In the genomic region with DNA sequence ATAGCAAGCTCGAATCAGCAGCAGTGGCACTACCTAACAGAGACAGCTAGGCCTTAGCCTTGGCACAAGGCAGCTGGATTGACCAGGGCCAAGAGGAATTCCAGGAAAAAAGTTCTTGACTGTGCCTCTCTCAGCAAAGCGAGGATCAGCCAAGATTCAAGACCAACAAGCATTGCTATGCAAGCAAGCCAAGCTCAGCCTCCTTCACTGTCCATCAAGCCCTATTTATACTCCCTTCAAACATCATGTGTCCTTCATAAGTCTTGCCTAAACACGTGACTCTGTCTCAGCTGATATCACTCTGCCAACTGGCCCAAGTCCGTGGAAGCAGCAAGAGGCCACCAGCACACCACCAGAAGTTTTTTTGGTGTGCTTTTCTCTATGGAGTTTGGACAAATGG, we compare ENCODE assay signal across 21 mouse cellular contexts. TPM values are rescaled to one million over a fixed set of nuclear protein-coding genes. Genes with fewer than 3 reads are reported as not detected.
"Had no signal": no experiment of that assay in that cellular context is flagged by ENCODE, and none has a peak within 500 bp of the region (broad histone marks: within the 10 kb centered on the region; RNA-seq: fewer than 3 reads in every experiment).

No protein-coding gene starts in this region.

- ATAC-seq: liver, postnatal 0 days; midbrain, embryonic 15.5 days had no signal

- DNase-seq: kidney, adult 8-10 months; kidney, postnatal 14 days; kidney, postnatal 4 days; left cerebral cortex, postnatal 4 days; liver, postnatal 0 days; right cerebral cortex, adult 18-20 months; right cerebral cortex, postnatal 14 days; right cerebral cortex, postnatal 4 days; spleen, adult 18-20 months; thymus, postnatal 25 days had no signal

- H3K4me3 ChIP-seq: limb, embryonic 12.5 days; limb, embryonic 15.5 days; lung, embryonic 15.5 days; midbrain, embryonic 12.5 days; midbrain, embryonic 15.5 days; neural tube, embryonic 12.5 days; neural tube, embryonic 15.5 days; stomach, embryonic 15.5 days had no signal

- H3K4me2 ChIP-seq: limb, embryonic 12.5 days; limb, embryonic 15.5 days; liver, embryonic 11.5 days; lung, embryonic 15.5 days; midbrain, embryonic 12.5 days; midbrain, embryonic 15.5 days; neural tube, embryonic 12.5 days; neural tube, embryonic 15.5 days; stomach, embryonic 15.5 days had no signal

- H3K9ac ChIP-seq: limb, embryonic 12.5 days; limb, embryonic 15.5 days; liver, embryonic 14.5 days; liver, postnatal 0 days; lung, embryonic 15.5 days; midbrain, embryonic 12.5 days; midbrain, embryonic 15.5 days; neural tube, embryonic 12.5 days; neural tube, embryonic 15.5 days; stomach, embryonic 15.5 days had no signal

- H3K9me3 ChIP-seq: limb, embryonic 12.5 days; limb, embryonic 15.5 days; lung, embryonic 15.5 days; midbrain, embryonic 12.5 days; midbrain, embryonic 15.5 days; neural tube, embryonic 12.5 days; neural tube, embryonic 15.5 days; stomach, embryonic 15.5 days had no signal

- H3K27me3 ChIP-seq: limb, embryonic 12.5 days; limb, embryonic 15.5 days; lung, embryonic 15.5 days; midbrain, embryonic 12.5 days; midbrain, embryonic 15.5 days; neural tube, embryonic 12.5 days; stomach, embryonic 15.5 days had no signal

- H3K4me1 ChIP-seq: limb, embryonic 12.5 days; limb, embryonic 15.5 days; lung, embryonic 15.5 days; midbrain, embryonic 12.5 days; midbrain, embryonic 15.5 days; neural tube, embryonic 12.5 days; neural tube, embryonic 15.5 days; stomach, embryonic 15.5 days had no signal

- H3K36me3 ChIP-seq: limb, embryonic 12.5 days; limb, embryonic 15.5 days; lung, embryonic 15.5 days; midbrain, embryonic 12.5 days; midbrain, embryonic 15.5 days; neural tube, embryonic 12.5 days; neural tube, embryonic 15.5 days; stomach, embryonic 15.5 days had no signal

- H3K27ac ChIP-seq: limb, embryonic 12.5 days; limb, embryonic 15.5 days; liver, embryonic 14.5 days; lung, embryonic 15.5 days; macrophage; midbrain, embryonic 12.5 days; midbrain, embryonic 15.5 days; neural tube, embryonic 12.5 days; neural tube, embryonic 15.5 days; stomach, embryonic 15.5 days had no signal

RNA-seq across cellular contexts. Expression of gene Mpdz, which starts 6.8 kb away (rescaled TPM):
- polyA plus RNA-seq: macrophage had no signal
